Mouse (Mus musculus): ENCODE measurements around the gene Rnd1.
A peak's percentile ranks its signal among the peaks of the same experiment; 100 is the strongest.

Gene Rnd1

GRCm38 (mm10) chr15:98637155-98637554, 40.1 kb downstream of the Rnd1 start:
- DNase-seq (ENCODE audit: low spot score in 2 of 2) = no peak

- DNase-seq (ENCODE audit: low spot score in 2 of 2) = no peak
These were observed 40.7 kb downstream of the Rnd1 start for GRCm38 (mm10) chr15:98636517-98636916.

- DNase-seq (ENCODE audit: low spot score in 2 of 2) = no peak
These were observed 41.9 kb downstream of the Rnd1 start for GRCm38 (mm10) chr15:98635291-98635841.

GRCm38 (mm10) chr15:98634541-98635081, 42.6 kb downstream of the Rnd1 start:
- peak; percentile 37 to 76 for DNase-seq (ENCODE audit: low spot score in 2 of 2)

GRCm38 (mm10) chr15:98633822-98634470, 43.3 kb downstream of the Rnd1 start:
- DNase-seq (ENCODE audit: low spot score in 2 of 2) = no peak

- no peak for DNase-seq (ENCODE audit: low spot score in 2 of 2)
These were observed 44.3 kb downstream of the Rnd1 start for GRCm38 (mm10) chr15:98632921-98633320.

GRCm38 (mm10) chr15:98632107-98632744, 45.0 kb downstream of the Rnd1 start:
- DNase-seq (ENCODE audit: low spot score in 2 of 2) = no peak

GRCm38 (mm10) chr15:98631493-98631892, 45.8 kb downstream of the Rnd1 start:
- peak; percentile 74 to 92 for DNase-seq (ENCODE audit: low spot score in 2 of 2)

- no peak for DNase-seq (ENCODE audit: low spot score in 2 of 2)
These were observed 46.7 kb downstream of the Rnd1 start, which contains the start of gene Cacnb3 for GRCm38 (mm10) chr15:98630540-98630939. Gene Cacnb3, plus strand, starts transcription at chr15:98630840.

- no peak for DNase-seq (ENCODE audit: low spot score in 2 of 2)
These were observed 47.8 kb downstream of the Rnd1 start for GRCm38 (mm10) chr15:98629464-98629863.

GRCm38 (mm10) chr15:98628589-98629254, 48.5 kb downstream of the Rnd1 start:
- no peak for DNase-seq (ENCODE audit: low spot score in 2 of 2)

- DNase-seq (ENCODE audit: low spot score in 2 of 2) = no peak
These were observed 50.6 kb downstream of the Rnd1 start for GRCm38 (mm10) chr15:98626487-98627212.

- DNase-seq (ENCODE audit: low spot score in 2 of 2) = no peak
These were observed 51.2 kb downstream of the Rnd1 start for GRCm38 (mm10) chr15:98626078-98626477.

- no peak for DNase-seq (ENCODE audit: low spot score in 2 of 2)
These were observed 53.9 kb downstream of the Rnd1 start for GRCm38 (mm10) chr15:98623361-98623821.

GRCm38 (mm10) chr15:98622721-98623120, 54.5 kb downstream of the Rnd1 start:
- DNase-seq (ENCODE audit: low spot score in 2 of 2) = no peak

- no peak for DNase-seq (ENCODE audit: low spot score in 2 of 2)
These were observed 55.1 kb downstream of the Rnd1 start for GRCm38 (mm10) chr15:98622199-98622598.

- peak; percentile 66 to 88 for DNase-seq (ENCODE audit: low spot score in 2 of 2)
These were observed 60.1 kb downstream of the Rnd1 start for GRCm38 (mm10) chr15:98617176-98617537.

GRCm38 (mm10) chr15:98616362-98617175, 60.7 kb downstream of the Rnd1 start:
- no peak for DNase-seq (ENCODE audit: low spot score in 2 of 2)

GRCm38 (mm10) chr15:98615751-98616150, 61.5 kb downstream of the Rnd1 start:
- no peak for DNase-seq (ENCODE audit: low spot score in 2 of 2)

GRCm38 (mm10) chr15:98614971-98615370, 62.3 kb downstream of the Rnd1 start:
- DNase-seq (ENCODE audit: low spot score in 2 of 2) = no peak

- DNase-seq (ENCODE audit: low spot score in 2 of 2) = peak in 1 of 2 experiments; percentile 61
These were observed 62.7 kb downstream of the Rnd1 start for GRCm38 (mm10) chr15:98614551-98614950.
